Mouse (Mus musculus) forebrain, embryonic 13.5 days (tissue): ENCODE measurements at regions not wholly inside any gene's neighbourhood (a gene's known extent, or its start where the extent isn't known, plus 50 kb on each side); places are given as distances from the start of the nearest gene placed in this dataset.

ENCODE experiments used
- ATAC-seq: fragments of 200-750 bp; cut with Nextera tagmentation; 2 replicates; pipeline ENCODE4 v1.8.0; 2017
- H3K27ac ChIP-seq: fragments of 300-500 bp; sonication (generic); 2 replicates; pipeline ENCODE4 v1.5.1; 2015; ENCODE audit warnings: inconsistent platforms, mild to moderate bottlenecking, moderate library complexity
- H3K27me3 ChIP-seq: fragments of 300-500 bp; sonication (generic); 2 replicates; pipeline ENCODE4 v1.6.1; 2015; ENCODE audit warnings: mild to moderate bottlenecking, inconsistent platforms
- H3K36me3 ChIP-seq: fragments of 300-500 bp; sonication (generic); 2 replicates; pipeline ENCODE4 v1.6.1; 2015; ENCODE audit warnings: mild to moderate bottlenecking, inconsistent platforms; ENCODE audit not compliant: poor library complexity, severe bottlenecking
- H3K4me1 ChIP-seq: fragments of 300-500 bp; sonication (generic); 2 replicates; pipeline ENCODE4 v1.6.1; 2015; ENCODE audit warnings: inconsistent platforms
- H3K4me2 ChIP-seq: fragments of 300-500 bp; sonication (generic); 2 replicates; pipeline ENCODE4 v1.6.1; 2015; ENCODE audit warnings: inconsistent platforms, mild to moderate bottlenecking, moderate library complexity
- H3K4me3 ChIP-seq: fragments of 300-500 bp; sonication (generic); 2 replicates; pipeline ENCODE4 v1.5.1; 2015; ENCODE audit warnings: mild to moderate bottlenecking, inconsistent platforms
- H3K9ac ChIP-seq: fragments of 300-500 bp; sonication (generic); 2 replicates; pipeline ENCODE4 v1.6.1; 2015; ENCODE audit warnings: mild to moderate bottlenecking, inconsistent platforms
- H3K9me3 ChIP-seq: fragments of 300-500 bp; sonication (generic); replicated peaks from 2 replicates; pipeline ENCODE4 v1.6.1; 2016; ENCODE audit warnings: inconsistent platforms
- WGBS: fragments of 180-500 bp; shearing (Covaris S2); methylation state at CpG from one replicate; pipeline ENCODE4 v1.1.7; 2015; 5-methylcytosine and 5-hydroxymethylcytosine counted together

DNA sequence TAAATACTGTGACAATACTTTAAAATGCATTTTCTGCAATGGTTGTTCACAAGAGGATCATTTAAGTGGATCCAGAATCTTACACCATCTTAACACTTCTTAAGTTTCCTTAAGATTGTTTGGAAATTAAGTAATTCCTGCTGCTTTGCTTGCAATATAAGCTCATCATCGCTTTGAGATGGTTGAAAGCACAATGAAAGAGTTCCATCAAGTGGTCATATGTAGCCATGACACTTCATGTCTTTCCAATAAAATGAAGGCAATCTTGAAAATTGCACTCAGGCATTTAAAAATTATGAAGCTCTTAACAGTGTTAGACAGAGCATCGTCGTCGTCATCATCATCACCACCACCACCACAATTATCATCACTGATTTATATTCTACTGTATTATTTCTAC is 223.8 kb downstream of the Lipi start:
- H3K4me3 ChIP-seq: no peak overlapping the region

DNA sequence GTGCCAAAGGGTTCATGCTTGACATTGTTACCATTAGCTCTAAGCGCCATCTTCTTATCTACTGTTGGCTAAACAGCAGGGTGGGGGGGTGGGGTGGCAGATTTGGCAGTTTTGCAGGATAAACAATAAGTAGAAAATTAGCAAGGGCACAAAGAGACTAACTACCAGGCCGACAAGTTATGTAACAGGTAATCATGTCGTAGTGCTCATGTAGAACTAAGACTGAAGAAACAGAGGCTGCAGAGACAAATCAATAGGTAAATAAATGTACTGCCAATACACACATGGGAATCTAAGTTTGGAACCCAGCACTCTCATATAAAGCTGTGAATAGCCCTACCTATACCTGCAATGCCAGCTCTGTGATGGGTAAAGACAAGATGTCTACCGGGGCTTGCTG is 225.1 kb downstream of the Lipi start:
- H3K9ac ChIP-seq: no peak overlapping the region
- no peak for ATAC-seq
- H3K4me2 ChIP-seq: no peak overlapping the region
- H3K9me3 ChIP-seq: no peaks in the 10 kb centered on the region
- H3K27me3 ChIP-seq: no peaks in the 10 kb centered on the region
- no peak overlapping the region for H3K4me3 ChIP-seq
- 90% methylated on average over 4 of the region's 4 CpGs for WGBS
- H3K27ac ChIP-seq: no peak overlapping the region
- no peaks in the 10 kb centered on the region for H3K36me3 ChIP-seq
- peaks cover 6% of the 10 kb centered on the region; the same call in 1 of the 2 replicates for H3K4me1 ChIP-seq

More for the DNA sequence above, 223.8 kb downstream of the Lipi start:
- Histone ChIP-seq H3K9me3 (no peaks in the 10 kb centered on the region), H3K27ac (no peak overlapping the region), H3K4me1 (peaks cover 6% of the 10 kb centered on the region; the same call in 1 of the 2 replicates), H3K36me3 (no peaks in the 10 kb centered on the region), H3K27me3 (no peaks in the 10 kb centered on the region), H3K4me2 (no peak overlapping the region), H3K9ac (no peak overlapping the region)
- WGBS: 77% methylated on average over 4 of the region's 4 CpGs
- ATAC-seq: no peak

GRCm38 (mm10) chr16:75353394-75353793 is 232.5 kb downstream of the Lipi start:
- ATAC-seq: no peak
- no peak overlapping the region for H3K9ac ChIP-seq
- no peak overlapping the region for H3K4me2 ChIP-seq
- 96% methylated on average over 1 of the region's 1 CpGs for WGBS
- H3K4me3 ChIP-seq: no peak overlapping the region
- H3K27ac ChIP-seq: no peak overlapping the region
- H3K36me3 ChIP-seq: no peaks in the 10 kb centered on the region
- H3K27me3 ChIP-seq: no peaks in the 10 kb centered on the region
- no peaks in the 10 kb centered on the region for H3K9me3 ChIP-seq
- H3K4me1 ChIP-seq: no peaks in the 10 kb centered on the region

- no peak for ATAC-seq
- no peak overlapping the region for H3K4me2 ChIP-seq
- H3K27me3 ChIP-seq: no peaks in the 10 kb centered on the region
- H3K36me3 ChIP-seq: no peaks in the 10 kb centered on the region
- H3K4me1 ChIP-seq: no peaks in the 10 kb centered on the region
- H3K4me3 ChIP-seq: no peak overlapping the region
- H3K9ac ChIP-seq: no peak overlapping the region
- WGBS: 87% methylated on average over 8 of the region's 8 CpGs
- no peak overlapping the region for H3K27ac ChIP-seq
- H3K9me3 ChIP-seq: no peaks in the 10 kb centered on the region
These were observed 241.5 kb downstream of the Lipi start for GRCm38 (mm10) chr16:75344201-75344927.

DNA sequence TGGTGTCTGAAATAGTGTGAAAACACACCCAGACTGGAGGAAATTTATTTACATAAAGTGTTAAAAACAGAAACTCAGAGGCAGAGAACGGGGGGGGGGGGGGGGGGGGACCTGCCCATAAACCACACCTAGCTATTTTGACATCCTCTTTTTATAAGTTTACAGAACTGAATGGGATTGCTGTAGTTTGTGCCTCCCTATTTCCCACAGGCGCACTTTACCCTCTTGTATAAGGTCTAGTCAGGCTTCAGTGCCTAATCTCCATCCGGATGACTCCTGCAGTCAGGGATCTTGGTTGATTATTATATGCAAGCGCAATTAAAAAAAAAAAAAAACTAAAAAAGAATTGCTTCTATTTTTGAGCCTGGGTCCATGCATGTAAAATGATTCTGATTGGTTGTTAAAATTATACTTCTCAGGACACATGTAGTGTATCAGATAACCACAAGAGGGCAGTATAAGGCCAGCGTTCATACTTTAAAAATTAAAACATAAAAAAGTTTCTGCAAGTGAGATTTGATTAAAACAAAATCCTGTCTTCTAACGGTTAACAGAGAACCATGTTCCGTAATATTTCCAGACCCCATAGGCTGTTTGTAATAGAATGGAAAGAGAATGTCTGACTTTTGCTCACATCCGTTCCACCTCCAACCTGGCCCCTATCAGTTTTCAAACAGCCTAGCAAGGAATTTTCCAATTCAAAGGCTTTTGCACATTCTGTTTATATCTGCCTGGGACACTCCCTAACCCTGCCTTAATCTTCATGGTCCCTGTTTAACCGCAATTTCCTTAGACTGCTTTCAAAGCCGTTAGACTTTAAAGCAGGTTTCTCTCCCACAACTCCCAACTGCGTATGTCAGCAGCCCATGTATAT is 242.6 kb downstream of the Lipi start:
- Histone ChIP-seq H3K27me3 (no peaks in the 10 kb centered on the region), H3K4me3 (no peak overlapping the region), H3K27ac (no peak overlapping the region), H3K4me2 (no peak overlapping the region), H3K9me3 (no peaks in the 10 kb centered on the region), H3K9ac (no peak overlapping the region), H3K4me1 (no peaks in the 10 kb centered on the region), H3K36me3 (no peaks in the 10 kb centered on the region)
- 48% methylated on average over 11 of the region's 11 CpGs for WGBS
- ATAC-seq: peak; percentile 55; the same call in 1 of the 2 replicates

DNA sequence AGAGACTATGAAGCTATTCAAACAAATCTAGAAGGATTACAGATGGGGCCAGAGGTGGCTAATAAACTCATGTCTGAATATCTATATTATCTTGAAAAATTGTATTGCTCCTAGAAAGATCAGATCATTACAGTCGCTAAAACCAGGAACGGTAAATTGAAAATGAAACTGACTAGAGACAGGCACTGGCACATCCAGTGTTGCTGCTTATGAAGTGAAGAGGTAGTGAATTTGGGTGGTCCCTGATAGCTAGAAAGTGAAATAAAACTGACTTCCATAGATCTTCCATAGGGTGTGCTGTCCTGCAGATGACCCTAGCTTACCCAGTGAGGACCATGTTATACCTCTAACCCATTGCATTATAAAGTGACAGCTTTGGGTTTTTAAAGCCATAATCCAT is 251.6 kb downstream of the Lipi start:
- H3K36me3 ChIP-seq: no peaks in the 10 kb centered on the region
- H3K4me1 ChIP-seq: no peaks in the 10 kb centered on the region
- H3K27ac ChIP-seq: no peak overlapping the region
- H3K27me3 ChIP-seq: no peaks in the 10 kb centered on the region
- H3K9me3 ChIP-seq: no peaks in the 10 kb centered on the region
- no peak for ATAC-seq
- no peak overlapping the region for H3K9ac ChIP-seq
- no peak overlapping the region for H3K4me2 ChIP-seq
- H3K4me3 ChIP-seq: no peak overlapping the region
- WGBS: 95% methylated on average over 2 of the region's 2 CpGs

- Histone ChIP-seq H3K9me3 (no peaks in the 10 kb centered on the region), H3K4me1 (no peaks in the 10 kb centered on the region), H3K36me3 (no peaks in the 10 kb centered on the region), H3K4me3 (no peak overlapping the region), H3K27ac (no peak overlapping the region), H3K9ac (no peak overlapping the region), H3K4me2 (no peak overlapping the region), H3K27me3 (no peaks in the 10 kb centered on the region)
- 80% methylated on average over 5 of the region's 5 CpGs for WGBS
- ATAC-seq: no peak
These were observed 252.1 kb downstream of the Lipi start for GRCm38 (mm10) chr16:75333750-75334149.

DNA sequence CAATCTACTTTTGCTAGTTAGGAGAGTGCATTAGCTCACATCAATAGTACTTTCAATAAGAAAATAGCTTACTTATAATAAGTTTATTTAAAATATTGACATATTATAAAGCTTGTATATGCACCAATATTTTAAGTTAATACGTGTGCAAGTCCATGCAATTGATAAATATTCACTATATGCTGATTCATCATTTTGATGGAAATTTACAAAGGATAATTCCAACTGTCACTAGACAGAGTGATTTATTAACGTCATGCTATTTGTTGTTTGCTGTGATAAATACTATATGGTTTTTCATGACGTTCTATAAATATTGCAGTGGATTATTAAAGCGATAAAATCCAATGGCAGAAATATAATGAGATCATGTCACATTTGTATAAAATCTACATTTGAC is 253.0 kb downstream of the Lipi start:
- Histone ChIP-seq H3K9ac (no peak overlapping the region), H3K36me3 (no peaks in the 10 kb centered on the region), H3K4me2 (no peak overlapping the region), H3K4me3 (no peak overlapping the region), H3K9me3 (no peaks in the 10 kb centered on the region), H3K27ac (no peak overlapping the region), H3K4me1 (no peaks in the 10 kb centered on the region), H3K27me3 (no peaks in the 10 kb centered on the region)
- 89% methylated on average over 4 of the region's 4 CpGs for WGBS
- ATAC-seq: no peak

DNA sequence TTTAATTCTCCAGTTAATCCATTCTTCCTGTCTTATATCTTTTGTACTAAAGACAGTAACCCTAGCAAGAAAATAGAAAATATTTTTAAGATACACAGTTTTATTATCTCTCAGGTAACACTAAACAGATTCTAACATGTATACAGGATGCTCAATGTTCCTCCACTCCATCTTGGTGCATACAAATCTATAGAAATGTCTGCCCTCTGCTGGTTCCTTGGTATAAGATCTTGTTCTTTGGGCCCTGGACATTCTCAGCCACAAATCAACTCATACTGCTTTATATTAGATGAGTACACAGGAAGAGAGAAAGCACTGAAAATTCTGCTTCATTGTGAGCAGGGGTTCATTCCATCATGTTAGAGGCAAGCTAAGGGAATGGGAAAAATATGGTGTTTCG is 260.6 kb downstream of the Lipi start:
- Histone ChIP-seq H3K4me2 (no peak overlapping the region), H3K9me3 (no peaks in the 10 kb centered on the region), H3K36me3 (no peaks in the 10 kb centered on the region), H3K4me1 (no peaks in the 10 kb centered on the region), H3K27ac (no peak overlapping the region), H3K27me3 (no peaks in the 10 kb centered on the region), H3K4me3 (no peak overlapping the region), H3K9ac (no peak overlapping the region)
- ATAC-seq: peak; percentile 63; the same call in 1 of the 2 replicates
- 70% methylated on average over 1 of the region's 1 CpGs for WGBS

- ATAC-seq: no peak
- WGBS: 83% methylated on average over 4 of the region's 4 CpGs
These were observed 281.1 kb downstream of the Lipi start for GRCm38 (mm10) chr16:75304743-75305142.

GRCm38 (mm10) chr16:75297416-75297815 is 288.4 kb downstream of the Lipi start:
- H3K27ac ChIP-seq: no peak overlapping the region
- H3K4me3 ChIP-seq: no peak overlapping the region
- 91% methylated on average over 3 of the region's 3 CpGs for WGBS
- H3K36me3 ChIP-seq: no peaks in the 10 kb centered on the region
- H3K4me2 ChIP-seq: no peak overlapping the region
- H3K9ac ChIP-seq: no peak overlapping the region
- ATAC-seq: no peak
- H3K4me1 ChIP-seq: no peaks in the 10 kb centered on the region
- no peaks in the 10 kb centered on the region for H3K27me3 ChIP-seq
- no peaks in the 10 kb centered on the region for H3K9me3 ChIP-seq

More at GRCm38 (mm10) chr16:75304743-75305142, 281.1 kb downstream of the Lipi start:
- Histone ChIP-seq H3K27ac (no peak overlapping the region), H3K27me3 (no peaks in the 10 kb centered on the region), H3K4me1 (no peaks in the 10 kb centered on the region), H3K9ac (no peak overlapping the region), H3K9me3 (no peaks in the 10 kb centered on the region), H3K4me3 (no peak overlapping the region), H3K4me2 (no peak overlapping the region), H3K36me3 (no peaks in the 10 kb centered on the region)

DNA sequence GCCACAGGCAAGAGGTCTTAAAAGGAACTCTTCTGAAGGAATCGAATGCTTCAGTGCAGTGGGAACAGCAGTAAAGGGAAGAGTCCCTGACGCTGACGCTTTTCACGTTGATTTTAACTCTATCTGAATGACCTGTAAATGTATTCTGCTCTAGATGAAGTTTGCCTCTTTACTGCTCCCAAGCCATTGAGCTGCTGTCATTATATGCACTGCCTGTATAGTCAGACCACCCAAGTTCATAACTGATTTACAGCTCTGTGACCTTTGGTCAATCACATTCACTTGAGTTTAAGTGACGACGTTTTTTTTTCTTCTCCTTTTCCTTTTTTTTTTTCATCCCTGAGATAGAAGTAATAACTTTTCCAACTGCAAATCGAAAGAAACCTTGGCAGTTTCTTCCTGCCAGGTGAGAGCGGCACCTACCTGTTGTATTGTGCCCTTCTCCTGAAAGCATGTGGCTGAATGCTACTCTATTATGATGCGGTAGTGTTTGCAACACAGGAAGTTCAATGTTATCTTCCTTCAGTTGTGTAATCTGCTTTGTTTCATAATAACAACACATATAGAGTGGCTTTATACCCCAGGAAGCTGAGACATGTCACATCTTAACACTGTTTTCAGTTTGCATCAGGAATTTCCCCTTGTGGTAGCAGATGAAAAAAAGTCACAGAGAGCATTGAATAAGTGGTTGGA is 293.0 kb downstream of the Lipi start:
- ATAC-seq: no peak
- H3K27ac ChIP-seq: no peak overlapping the region
- H3K9me3 ChIP-seq: no peaks in the 10 kb centered on the region
- no peaks in the 10 kb centered on the region for H3K4me1 ChIP-seq
- H3K9ac ChIP-seq: no peak overlapping the region
- no peak overlapping the region for H3K4me3 ChIP-seq
- 81% methylated on average over 9 of the region's 9 CpGs for WGBS
- no peaks in the 10 kb centered on the region for H3K36me3 ChIP-seq
- H3K4me2 ChIP-seq: no peak overlapping the region
- H3K27me3 ChIP-seq: no peaks in the 10 kb centered on the region
